ENCODE assay signal across 13 mouse cellular contexts in the genomic region with DNA sequence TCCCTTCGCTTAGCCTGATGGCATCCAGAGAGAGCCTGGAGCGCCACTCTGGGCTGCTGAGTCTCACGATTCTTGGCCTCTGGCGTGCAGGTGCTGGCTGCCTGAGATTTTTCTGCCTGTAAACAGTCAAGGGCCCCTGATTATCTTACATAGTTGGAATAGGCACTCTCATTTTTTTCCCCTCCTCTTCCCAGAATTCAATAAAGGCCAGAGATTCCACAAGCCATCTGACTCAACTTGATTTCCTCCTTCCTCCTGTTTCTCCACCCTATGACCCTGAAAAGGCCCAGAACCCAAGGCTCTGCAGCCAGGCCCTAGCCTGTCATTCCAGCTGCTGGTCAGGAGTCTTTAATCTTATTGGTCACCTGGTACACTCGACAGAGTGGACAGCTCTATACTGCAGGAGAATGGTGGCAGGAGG. TPM values are rescaled to one million over a fixed set of nuclear protein-coding genes. Genes with fewer than 3 reads are reported as not detected.
DNase-seq lines count a peak whose midpoint lies in the region; ATAC-seq and TF ChIP-seq lines count a peak whose summit lies in the region.
"Had no signal": no experiment of that assay in that cellular context is flagged by ENCODE, and none has a peak within 500 bp of the region (broad histone marks: within the 10 kb centered on the region; RNA-seq: fewer than 3 reads in every experiment).

No protein-coding gene starts in this region.

- peak overlapping the region; percentile 1 for H3K27ac ChIP-seq in kidney, adult 2 months (ENCODE audit: insufficient read depth, low read depth, low read length)
- peak overlapping the region; percentile 18; the same call in 1 of the 2 replicates for H3K27ac ChIP-seq in embryonic facial prominence, embryonic 14.5 days (replicated peaks; ENCODE audit: low read depth, low read length)
- peak overlapping the region; percentile 62 for H3K27ac ChIP-seq in liver, postnatal 0 days (ENCODE audit: low read depth)
- H3K27ac ChIP-seq: forebrain, embryonic 15.5 days had no signal

- H3K4me3 ChIP-seq in kidney, adult 2 months (ENCODE audit: insufficient read depth, low read depth, low read length) = no peak overlapping the region
- no peak overlapping the region for H3K4me3 ChIP-seq in embryonic facial prominence, embryonic 14.5 days (ENCODE audit: low read depth, low read length)
- no peak overlapping the region for H3K4me3 ChIP-seq in liver, postnatal 0 days (ENCODE audit: low read depth, low read length)
- H3K4me3 ChIP-seq: forebrain, embryonic 15.5 days had no signal

- H3K9ac ChIP-seq in embryonic facial prominence, embryonic 14.5 days (ENCODE audit: low read depth, low read length) = no peak overlapping the region
- H3K9ac ChIP-seq in liver, postnatal 0 days (replicated peaks) = no peak overlapping the region
- H3K9ac ChIP-seq: forebrain, embryonic 15.5 days had no signal

- H3K36me3 ChIP-seq in kidney, adult 2 months (ENCODE audit: control insufficient read depth, insufficient read depth, low read length) = no peaks in the 10 kb centered on the region
- H3K36me3 ChIP-seq in embryonic facial prominence, embryonic 14.5 days (ENCODE audit: control insufficient read depth, insufficient read depth, low read length) = no peaks in the 10 kb centered on the region
- no peaks in the 10 kb centered on the region for H3K36me3 ChIP-seq in liver, postnatal 0 days (replicated peaks; ENCODE audit: insufficient read depth, low read length)
- H3K36me3 ChIP-seq: forebrain, embryonic 15.5 days had no signal

- H3K4me1 ChIP-seq in kidney, adult 2 months (ENCODE audit: control insufficient read depth, insufficient read depth, low read length) = peaks cover 27% of the 10 kb centered on the region
- H3K4me1 ChIP-seq in embryonic facial prominence, embryonic 14.5 days (ENCODE audit: control insufficient read depth, insufficient read depth, low read length) = peaks cover 16% of the 10 kb centered on the region
- no peaks in the 10 kb centered on the region for H3K4me1 ChIP-seq in liver, postnatal 0 days (ENCODE audit: insufficient read depth)
- H3K4me1 ChIP-seq: forebrain, embryonic 15.5 days had no signal

- H3K27me3 ChIP-seq in kidney, adult 2 months (replicated peaks; ENCODE audit: control insufficient read depth, insufficient read depth, low read length) = no peaks in the 10 kb centered on the region
- no peaks in the 10 kb centered on the region for H3K27me3 ChIP-seq in embryonic facial prominence, embryonic 14.5 days (replicated peaks; ENCODE audit: control insufficient read depth, insufficient read depth, low read length)
- no peaks in the 10 kb centered on the region for H3K27me3 ChIP-seq in liver, postnatal 0 days (ENCODE audit: insufficient read depth, low read length)
- H3K27me3 ChIP-seq: forebrain, embryonic 15.5 days had no signal

- TF ChIP-seq EP300 in liver, postnatal 0 days (IDR thresholded peaks at IDR 0.05; ENCODE audit: low read depth) = no peak

- no peaks in the 10 kb centered on the region for H3K9me3 ChIP-seq in embryonic facial prominence, embryonic 14.5 days (ENCODE audit: control insufficient read depth, low read length)
- no peaks in the 10 kb centered on the region for H3K9me3 ChIP-seq in liver, postnatal 0 days (ENCODE audit: low read length)
- H3K9me3 ChIP-seq: forebrain, embryonic 15.5 days had no signal

- WGBS in kidney, adult 2 months = 58% methylated on average over 5 of the region's 5 CpGs
- 43% methylated on average over 5 of the region's 5 CpGs for WGBS in embryonic facial prominence, embryonic 14.5 days
- 59% methylated on average over 5 of the region's 5 CpGs for WGBS in liver, postnatal 0 days (ENCODE audit: insufficient replicate concordance)

- no peak for TF ChIP-seq POLR2A in kidney, adult 2 months (IDR thresholded peaks at IDR 0.05; ENCODE audit: low read depth, low read length)

- peak; percentile 36 for DNase-seq in kidney, adult 2 months
- DNase-seq in kidney, adult 9 months = no peak
- peak; percentile 54 for DNase-seq in adrenal gland, postnatal 10 days
- DNase-seq in embryonic facial prominence, embryonic 14.5 days (ENCODE audit: low spot score) = no peak
- DNase-seq in liver, postnatal 0 days = no peak
- no peak for DNase-seq in frontal cortex, postnatal 14 days (ENCODE audit: low spot score in 2 of 2)
- DNase-seq in testis, postnatal 10 days (ENCODE audit: low spot score) = no peak
- DNase-seq in cerebellum, adult 9-11 months = no peak
- DNase-seq: cerebellum, adult 11 months; right cerebral cortex, postnatal 14 days; thymus, postnatal 4 days had no signal

- TF ChIP-seq CTCF in kidney, adult 2 months (conservative IDR thresholded peaks at IDR 0.05; ENCODE audit: insufficient read depth, insufficient read length, low read depth, low read length) = no peak
- TF ChIP-seq CTCF in liver, postnatal 0 days (IDR thresholded peaks at IDR 0.05; ENCODE audit: low read depth) = no peak

- 0 out of 2 replicates have a peak, but pooled peaks have one; percentile 44 for ATAC-seq in embryonic facial prominence, embryonic 14.5 days (ENCODE audit: low read depth)
- peak; percentile 51 for ATAC-seq in liver, postnatal 0 days
- ATAC-seq: forebrain, embryonic 15.5 days had no signal

- H3K4me2 ChIP-seq in embryonic facial prominence, embryonic 14.5 days (ENCODE audit: low read depth, low read length) = no peak overlapping the region
- H3K4me2 ChIP-seq in liver, postnatal 0 days (ENCODE audit: low read depth, low read length) = no peak overlapping the region
- H3K4me2 ChIP-seq: forebrain, embryonic 15.5 days had no signal

RNA-seq across cellular contexts. Expression of a gene that starts 43.1 kb away (rescaled TPM):
- 37.7 and 40.5 TPM in 2 replicates for polyA plus RNA-seq in kidney, adult 2 months (2012; rRNA removed)
- 100 to 1,000 TPM; 101 to 154 TPM for total RNA-seq in adrenal gland, postnatal 10 days (2021)
- 44.5 and 48.1 TPM in 2 replicates for polyA plus RNA-seq in embryonic facial prominence, embryonic 14.5 days (2014; fragmentation: Nextera tagmentation; extraction: Ambion mirVana)
- polyA plus RNA-seq in liver, postnatal 0 days (2015; fragmentation: Nextera tagmentation; extraction: Ambion mirVana) = 5.7 and 6.5 TPM in 2 replicates
- total RNA-seq: MEL had no signal

Comparison
In these comparisons a context has a peak if more than half of its experiments do, and no peak if none do; other contexts are left out.
1. DNase-seq: peak in kidney, adult 2 months (single experiment) and adrenal gland, postnatal 10 days (single experiment); none in kidney, adult 9 months (single experiment), embryonic facial prominence, embryonic 14.5 days (single experiment), liver, postnatal 0 days (single experiment), frontal cortex, postnatal 14 days (0 of 2), testis, postnatal 10 days (single experiment) and cerebellum, adult 9-11 months (single experiment).
2. H3K27ac ChIP-seq: peak in every context shown above with its lines; median percentile 62 in liver, postnatal 0 days; 18 in embryonic facial prominence, embryonic 14.5 days; 1 in kidney, adult 2 months.